Mouse (Mus musculus): ENCODE results near the gene Grin3b.

GRCm38 (mm10) chr10:79953946-79954345 is 16.6 kb upstream of the Grin3b start:
- TF ChIP-seq CTCF (IDR thresholded peaks at IDR 0.05; ENCODE audit: low read depth) (peak; percentile 60), EP300 (IDR thresholded peaks at IDR 0.05; ENCODE audit: low read depth) (no peak)
